Mouse (Mus musculus): ENCODE data around the gene Mapkbp1. TPM values are rescaled to one million over a fixed set of nuclear protein-coding genes. Genes with fewer than 3 reads are reported as not detected.

Gene Mapkbp1
- polyA plus RNA-seq, 1 experiment: 6.4 TPM

GRCm38 (mm10) chr2:119981631-119982030 lies 9.1 kb downstream of the Mapkbp1 start:
- H3K36me3 ChIP-seq (ENCODE audit: control insufficient read depth, insufficient read depth): no peaks in the 10 kb centered on the region
- H3ac ChIP-seq (ENCODE audit: control insufficient read depth, insufficient read length): no peak overlapping the region
- H3K4me3 ChIP-seq: no peak overlapping the region
- H3K4me2 ChIP-seq (ENCODE audit: low read depth): no peak overlapping the region
- no peaks in the 10 kb centered on the region for H3K79me2 ChIP-seq (ENCODE audit: control insufficient read depth, insufficient read depth)
- no peaks in the 10 kb centered on the region for H3K27me3 ChIP-seq (ENCODE audit: control insufficient read depth, insufficient read depth, insufficient read length)
- no peak for TF ChIP-seq CEBPB (IDR thresholded peaks at IDR 0.05; ENCODE audit: insufficient read depth, poor library complexity, severe bottlenecking)
- TF ChIP-seq SRF (IDR thresholded peaks at IDR 0.05; ENCODE audit: control insufficient read depth, insufficient read length, low read depth): no peak
- TF ChIP-seq MYOG (IDR thresholded peaks at IDR 0.05; ENCODE audit: control insufficient read depth in 1 of 3, insufficient read depth in 1 of 3, insufficient read length in 2 of 3, low read depth in 2 of 3): no peak
- no peak for TF ChIP-seq POLR2A (IDR thresholded peaks at IDR 0.05; ENCODE audit: insufficient read length, low read depth)
- no peak for TF ChIP-seq USF1 (IDR thresholded peaks at IDR 0.05; ENCODE audit: low read depth)
- no peak for TF ChIP-seq REST (IDR thresholded peaks at IDR 0.05; ENCODE audit: insufficient read depth, insufficient read length)
- no peak for TF ChIP-seq TCF12 (IDR thresholded peaks at IDR 0.05; ENCODE audit: insufficient read depth, poor library complexity, severe bottlenecking)
- no peak for TF ChIP-seq MYOD1 (IDR thresholded peaks at IDR 0.05; ENCODE audit: control insufficient read depth in 1 of 3, insufficient read length in 2 of 3, low read depth in 2 of 3)
- no peak for TF ChIP-seq POLR2AphosphoS2 (IDR thresholded peaks at IDR 0.05; ENCODE audit: insufficient read length, low read depth)
- TF ChIP-seq MAX (IDR thresholded peaks at IDR 0.05; ENCODE audit: low read depth): no peak

- TF ChIP-seq POLR2AphosphoS2 (IDR thresholded peaks at IDR 0.05; ENCODE audit: insufficient read length, low read depth) (no peak), MYOG (IDR thresholded peaks at IDR 0.05; ENCODE audit: control insufficient read depth in 1 of 3, insufficient read depth in 1 of 3, insufficient read length in 2 of 3, low read depth in 2 of 3) (no peak), MYOD1 (IDR thresholded peaks at IDR 0.05; ENCODE audit: control insufficient read depth in 1 of 3, insufficient read length in 2 of 3, low read depth in 2 of 3) (no peak), TCF3 (IDR thresholded peaks at IDR 0.05; ENCODE audit: insufficient read length, low read depth) (no peak), MAX (IDR thresholded peaks at IDR 0.05; ENCODE audit: low read depth) (no peak), CEBPB (IDR thresholded peaks at IDR 0.05; ENCODE audit: insufficient read depth, poor library complexity, severe bottlenecking) (no peak), E2F4 (IDR thresholded peaks at IDR 0.05; ENCODE audit: insufficient read depth) (no peak), TCF12 (IDR thresholded peaks at IDR 0.05; ENCODE audit: insufficient read depth, poor library complexity, severe bottlenecking) (no peak)
Measured at GRCm38 (mm10) chr2:119985871-119986270, 13.4 kb downstream of the Mapkbp1 start.

GRCm38 (mm10) chr2:119986369-119986768 lies 13.9 kb downstream of the Mapkbp1 start:
- Histone ChIP-seq H3K4me2 (ENCODE audit: low read depth) (no peak overlapping the region), H3K27me3 (ENCODE audit: control insufficient read depth, insufficient read depth, insufficient read length) (no peaks in the 10 kb centered on the region), H3K79me2 (ENCODE audit: control insufficient read depth, insufficient read depth) (no peaks in the 10 kb centered on the region), H3ac (ENCODE audit: control insufficient read depth, insufficient read length) (no peak overlapping the region), H3K36me3 (ENCODE audit: control insufficient read depth, insufficient read depth) (no peaks in the 10 kb centered on the region), H3K4me3 (no peak overlapping the region)
- TF ChIP-seq REST (IDR thresholded peaks at IDR 0.05; ENCODE audit: insufficient read depth, insufficient read length) (no peak), E2F4 (IDR thresholded peaks at IDR 0.05; ENCODE audit: insufficient read depth) (no peak), TCF3 (IDR thresholded peaks at IDR 0.05; ENCODE audit: insufficient read length, low read depth) (no peak), SRF (IDR thresholded peaks at IDR 0.05; ENCODE audit: control insufficient read depth, insufficient read length, low read depth) (no peak), MYOG (IDR thresholded peaks at IDR 0.05; ENCODE audit: control insufficient read depth in 1 of 3, insufficient read depth in 1 of 3, insufficient read length in 2 of 3, low read depth in 2 of 3) (no peak), POLR2AphosphoS2 (IDR thresholded peaks at IDR 0.05; ENCODE audit: insufficient read length, low read depth) (no peak), POLR2A (IDR thresholded peaks at IDR 0.05; ENCODE audit: insufficient read length, low read depth) (no peak), TCF12 (IDR thresholded peaks at IDR 0.05; ENCODE audit: insufficient read depth, poor library complexity, severe bottlenecking) (no peak), CEBPB (IDR thresholded peaks at IDR 0.05; ENCODE audit: insufficient read depth, poor library complexity, severe bottlenecking) (no peak), MAX (IDR thresholded peaks at IDR 0.05; ENCODE audit: low read depth) (no peak), MYOD1 (IDR thresholded peaks at IDR 0.05; ENCODE audit: control insufficient read depth in 1 of 3, insufficient read length in 2 of 3, low read depth in 2 of 3) (no peak), USF1 (IDR thresholded peaks at IDR 0.05; ENCODE audit: low read depth) (no peak)

More at GRCm38 (mm10) chr2:119985871-119986270, 13.4 kb downstream of the Mapkbp1 start:
- Histone ChIP-seq H3K79me2 (ENCODE audit: control insufficient read depth, insufficient read depth) (no peaks in the 10 kb centered on the region), H3ac (ENCODE audit: control insufficient read depth, insufficient read length) (no peak overlapping the region), H3K4me3 (no peak overlapping the region), H3K27me3 (ENCODE audit: control insufficient read depth, insufficient read depth, insufficient read length) (no peaks in the 10 kb centered on the region), H3K36me3 (ENCODE audit: control insufficient read depth, insufficient read depth) (no peaks in the 10 kb centered on the region), H3K4me2 (ENCODE audit: low read depth) (no peak overlapping the region)

GRCm38 (mm10) chr2:119987441-119987840 lies 14.9 kb downstream of the Mapkbp1 start:
- peaks cover 3% of the 10 kb centered on the region for H3K36me3 ChIP-seq (ENCODE audit: control insufficient read depth, insufficient read depth)
- TF ChIP-seq CEBPB (IDR thresholded peaks at IDR 0.05; ENCODE audit: insufficient read depth, poor library complexity, severe bottlenecking) (no peak), USF1 (IDR thresholded peaks at IDR 0.05; ENCODE audit: low read depth) (no peak), MAX (IDR thresholded peaks at IDR 0.05; ENCODE audit: low read depth) (no peak), POLR2AphosphoS2 (IDR thresholded peaks at IDR 0.05; ENCODE audit: insufficient read length, low read depth) (no peak), MYOD1 (IDR thresholded peaks at IDR 0.05; ENCODE audit: control insufficient read depth in 1 of 3, insufficient read length in 2 of 3, low read depth in 2 of 3) (no peak), SRF (IDR thresholded peaks at IDR 0.05; ENCODE audit: control insufficient read depth, insufficient read length, low read depth) (no peak), REST (IDR thresholded peaks at IDR 0.05; ENCODE audit: insufficient read depth, insufficient read length) (no peak), TCF12 (IDR thresholded peaks at IDR 0.05; ENCODE audit: insufficient read depth, poor library complexity, severe bottlenecking) (no peak), POLR2A (IDR thresholded peaks at IDR 0.05; ENCODE audit: insufficient read length, low read depth) (no peak), E2F4 (IDR thresholded peaks at IDR 0.05; ENCODE audit: insufficient read depth) (no peak), TCF3 (IDR thresholded peaks at IDR 0.05; ENCODE audit: insufficient read length, low read depth) (no peak), MYOG (IDR thresholded peaks at IDR 0.05; ENCODE audit: control insufficient read depth in 1 of 3, insufficient read depth in 1 of 3, insufficient read length in 2 of 3, low read depth in 2 of 3) (no peak)
- no peak overlapping the region for H3K4me2 ChIP-seq (ENCODE audit: low read depth)
- no peaks in the 10 kb centered on the region for H3K27me3 ChIP-seq (ENCODE audit: control insufficient read depth, insufficient read depth, insufficient read length)
- H3ac ChIP-seq (ENCODE audit: control insufficient read depth, insufficient read length): no peak overlapping the region
- no peak overlapping the region for H3K4me3 ChIP-seq
- no peaks in the 10 kb centered on the region for H3K79me2 ChIP-seq (ENCODE audit: control insufficient read depth, insufficient read depth)
